Mouse (Mus musculus) MEL (cell line): ENCODE data around the gene Traip.

ENCODE experiments used
- BHLHE40 ChIP-seq: IDR thresholded peaks from 2 replicates; pipeline ENCODE4 v1.6.1; 2012; ENCODE audit warnings: low read depth, mild to moderate bottlenecking, inconsistent platforms, low read length, improper control_type of control experiment, borderline replicate concordance
- CHD1 ChIP-seq: IDR thresholded peaks from 2 replicates; pipeline ENCODE4 v1.6.1; 2012; ENCODE audit warnings: low read depth, mild to moderate bottlenecking, inconsistent platforms, low read length, improper control_type of control experiment
- CTCF ChIP-seq, 3 experiments: IDR thresholded peaks in 2 of 3; conservative IDR thresholded peaks in 1 of 3; 2 replicates each; pipeline ENCODE4 v1.5.1; 2011 to 2012; ENCODE audit warnings: low read length in 3 of 3, low read depth in 2 of 3, mild to moderate bottlenecking in 2 of 3, improper control_type of control experiment in 1 of 3, inconsistent platforms in 1 of 3, mixed read lengths in 1 of 3, moderate library complexity in 1 of 3; ENCODE audit not compliant: control insufficient read depth in 1 of 3, insufficient read depth in 1 of 3, poor library complexity in 1 of 3, severe bottlenecking in 1 of 3
- HCFC1 ChIP-seq: IDR thresholded peaks from 2 replicates; pipeline ENCODE4 v1.6.1; 2012; ENCODE audit warnings: low read depth, mild to moderate bottlenecking, inconsistent platforms, low read length, improper control_type of control experiment, moderate library complexity
- MAFK ChIP-seq: IDR thresholded peaks from 2 replicates; pipeline ENCODE4 v1.6.1; 2011; ENCODE audit warnings: low read depth, mild to moderate bottlenecking, low read length, improper control_type of control experiment, borderline replicate concordance
- POLR2A ChIP-seq, 2 experiments: IDR thresholded peaks; 2 replicates each; pipeline ENCODE4 v1.6.1; 2011 to 2012; ENCODE audit warnings: low read length in 2 of 2, mild to moderate bottlenecking in 2 of 2, control low read depth in 1 of 2, improper control_type of control experiment in 1 of 2, low read depth in 1 of 2, moderate library complexity in 1 of 2; ENCODE audit not compliant: control insufficient read depth in 1 of 2, insufficient read depth in 1 of 2, poor library complexity in 1 of 2
- USF2 ChIP-seq, 2 experiments: IDR thresholded peaks; 2 replicates each; pipeline ENCODE4 v1.6.1; 2011 to 2012; ENCODE audit warnings: improper control_type of control experiment in 2 of 2, low read length in 2 of 2, borderline replicate concordance in 1 of 2, inconsistent platforms in 1 of 2, low read depth in 1 of 2, mild to moderate bottlenecking in 1 of 2; ENCODE audit not compliant: insufficient read depth in 1 of 2

DNA sequence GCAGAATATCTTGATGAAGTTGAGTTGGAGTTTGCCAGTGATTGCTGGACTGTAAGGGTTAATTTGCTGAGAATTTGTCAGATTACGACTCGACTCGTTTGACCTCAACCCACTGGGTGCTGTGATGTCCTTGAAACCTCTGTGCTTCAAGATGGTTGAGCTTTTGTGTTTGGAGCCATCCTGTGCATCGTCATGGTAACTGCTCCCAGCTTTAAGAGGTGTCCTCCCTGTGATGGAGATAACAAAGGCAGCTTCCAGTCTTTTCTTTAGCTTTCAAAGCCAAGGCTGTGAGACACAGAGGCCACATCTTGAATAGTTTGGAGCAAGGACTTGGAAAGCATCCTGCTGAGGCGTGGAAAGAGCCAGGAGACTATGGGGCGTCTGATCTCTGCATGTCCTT, 7.2 kb downstream of the Traip start:
- TF ChIP-seq HCFC1 (no peak), BHLHE40 (no peak), POLR2A (IDR thresholded peaks at IDR 0.05; ENCODE audit: control insufficient read depth in 1 of 2, insufficient read depth in 1 of 2, low read depth in 1 of 2, low read length in 2 of 2, poor library complexity in 1 of 2) (no peak), MAFK (no peak), CHD1 (no peak), CTCF (IDR thresholded peaks at IDR 0.05 in 2 of 3, conservative IDR thresholded peaks at IDR 0.05 in 1 of 3; ENCODE audit: control insufficient read depth in 1 of 3, insufficient read depth in 1 of 3, low read depth in 2 of 3, low read length in 3 of 3, poor library complexity in 1 of 3, severe bottlenecking in 1 of 3) (no peak), USF2 (IDR thresholded peaks at IDR 0.05; ENCODE audit: borderline replicate concordance in 1 of 2, insufficient read depth in 1 of 2, low read depth in 1 of 2, low read length in 2 of 2) (no peak)
